Mouse (Mus musculus) hindbrain, embryonic 13.5 days (tissue): Measurements from ENCODE around the gene Pyroxd2. TPM values are rescaled to one million over a fixed set of nuclear protein-coding genes. Genes with fewer than 3 reads are reported as not detected.
"Not testable (repeated sequence)": the region's sequence is repeated elsewhere in the genome, so short reads cannot be mapped to it uniquely, and the experiment has no call there.

Experiments
- ATAC-seq: fragments of 200-750 bp; cut with Nextera tagmentation; 2 replicates; pipeline ENCODE4 v1.8.0; 2017; ENCODE audit warnings: moderate TSS enrichment; ENCODE audit not compliant: low FRiP score
- H3K27ac ChIP-seq: fragments of 300-500 bp; sonication (generic); 2 replicates; pipeline ENCODE4 v1.5.1; 2015; ENCODE audit warnings: inconsistent platforms, mild to moderate bottlenecking, moderate library complexity
- H3K27me3 ChIP-seq: fragments of 300-500 bp; sonication (generic); 2 replicates; pipeline ENCODE4 v1.6.1; 2015; ENCODE audit warnings: mild to moderate bottlenecking, inconsistent platforms
- H3K36me3 ChIP-seq: fragments of 300-500 bp; sonication (generic); 2 replicates; pipeline ENCODE4 v1.6.1; 2015; ENCODE audit warnings: mild to moderate bottlenecking, inconsistent platforms
- H3K4me1 ChIP-seq: fragments of 300-500 bp; sonication (generic); replicated peaks from 2 replicates; pipeline ENCODE4 v1.6.1; 2015; ENCODE audit warnings: inconsistent platforms
- H3K4me2 ChIP-seq: fragments of 300-500 bp; sonication (generic); 2 replicates; pipeline ENCODE4 v1.6.1; 2015; ENCODE audit warnings: inconsistent platforms, mild to moderate bottlenecking, moderate library complexity
- H3K4me3 ChIP-seq: fragments of 300-500 bp; sonication (generic); 2 replicates; pipeline ENCODE4 v1.5.1; 2015; ENCODE audit warnings: mild to moderate bottlenecking, inconsistent platforms
- H3K9ac ChIP-seq: fragments of 300-500 bp; sonication (generic); 2 replicates; pipeline ENCODE4 v1.6.1; 2015; ENCODE audit warnings: mild to moderate bottlenecking, inconsistent platforms
- H3K9me3 ChIP-seq: fragments of 300-500 bp; sonication (generic); 2 replicates; pipeline ENCODE4 v1.6.1; 2016; ENCODE audit warnings: inconsistent platforms
- WGBS: fragments of 180-500 bp; shearing (Covaris S2); methylation state at CpG from one replicate; pipeline ENCODE4 v1.1.7; 2015; 5-methylcytosine and 5-hydroxymethylcytosine counted together
- polyA plus RNA-seq: library from polyadenylated mRNA; unstranded; fragments of >200 nt; fragmentation: Nextera tagmentation; extraction: Ambion mirVana; gene quantifications from 2 replicates; pipeline ENCODE4 v1.2.1, GENCODE M21; 2015

The Pyroxd2 gene
- 1.7 and 2.2 TPM in 2 replicates for polyA plus RNA-seq

DNA sequence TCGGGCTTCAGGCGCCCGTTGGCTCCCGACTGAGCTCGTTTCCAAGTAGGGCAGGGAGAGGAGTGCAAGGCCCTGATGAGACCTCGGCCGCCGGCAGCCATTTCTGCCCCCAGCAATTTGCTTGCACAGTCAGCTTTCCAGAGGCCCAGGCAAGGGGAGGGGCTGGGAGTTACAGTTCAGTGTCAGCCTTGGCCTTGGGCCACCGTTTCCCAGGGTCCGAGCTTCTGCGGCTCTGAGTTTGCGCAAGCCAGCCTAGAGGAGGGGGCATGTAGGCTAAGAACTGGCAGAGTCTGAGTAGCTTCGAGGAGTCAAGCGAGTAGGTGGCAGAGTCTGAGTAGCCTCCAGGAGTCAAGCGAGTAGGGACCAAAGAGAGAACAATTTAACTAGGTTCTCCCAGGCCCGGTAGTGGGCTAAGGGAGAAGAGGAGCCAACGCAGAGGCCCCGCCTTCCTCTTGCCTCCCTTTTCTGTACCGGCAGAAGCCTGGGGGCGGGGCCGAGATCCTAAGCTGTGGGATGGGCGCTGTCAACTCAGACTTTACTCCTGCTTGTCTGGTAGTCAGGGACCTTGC is at the start of gene Pyroxd2:
Gene Pyroxd2 (minus strand): TSS at position 413 of the 569 bp plus-strand sequence.
- Histone ChIP-seq H3K9me3 (no peaks in the 10 kb centered on the region), H3K9ac (peak within 1 kb of the TSS; percentile 64), H3K36me3 (no peaks in the 10 kb centered on the region), H3K27me3 (no peaks in the 10 kb centered on the region; the same call in 1 of the 2 replicates), H3K4me2 (peak within 1 kb of the TSS; percentile 58), H3K4me1 (peaks cover 26% of the 10 kb centered on the region), H3K27ac (peak within 1 kb of the TSS; percentile 78), H3K4me3 (peak within 1 kb of the TSS; percentile 34)
- peak; percentile 81 for ATAC-seq
- 7% methylated on average over 22 of the region's 22 CpGs for WGBS

DNA sequence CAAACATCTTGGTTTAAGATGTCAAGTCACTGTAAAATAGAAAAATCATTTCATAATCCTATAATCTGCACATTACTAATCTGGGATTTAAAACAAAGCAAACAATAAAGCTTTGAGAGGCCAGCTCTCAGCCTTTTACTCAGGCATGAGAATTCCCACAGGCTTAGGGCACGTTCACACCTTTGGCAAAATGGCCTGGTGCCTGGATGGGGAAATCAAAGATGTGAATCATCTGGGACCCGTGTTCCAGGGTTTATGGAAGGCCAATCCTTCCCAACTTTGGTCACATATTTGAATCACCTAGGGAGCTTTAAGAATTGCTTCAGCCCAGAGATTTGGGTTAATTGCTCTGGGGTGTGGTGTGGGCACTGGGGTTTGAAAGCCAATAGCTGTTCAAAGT is 45.3 kb upstream of the Pyroxd2 start:
- ATAC-seq = no peak
- H3K4me3 ChIP-seq = no peak overlapping the region
- WGBS = 63% methylated on average over 2 of the region's 2 CpGs
- peaks cover 8% of the 10 kb centered on the region; the same call in 1 of the 2 replicates for H3K4me1 ChIP-seq
- H3K4me2 ChIP-seq = no peak overlapping the region
- no peak overlapping the region for H3K9ac ChIP-seq
- H3K27me3 ChIP-seq = 0 out of 2 replicates have a peak, but pooled peaks cover 7% of the 10 kb centered on the region
- no peaks in the 10 kb centered on the region for H3K36me3 ChIP-seq
- no peaks in the 10 kb centered on the region for H3K9me3 ChIP-seq
- H3K27ac ChIP-seq = no peak overlapping the region

DNA sequence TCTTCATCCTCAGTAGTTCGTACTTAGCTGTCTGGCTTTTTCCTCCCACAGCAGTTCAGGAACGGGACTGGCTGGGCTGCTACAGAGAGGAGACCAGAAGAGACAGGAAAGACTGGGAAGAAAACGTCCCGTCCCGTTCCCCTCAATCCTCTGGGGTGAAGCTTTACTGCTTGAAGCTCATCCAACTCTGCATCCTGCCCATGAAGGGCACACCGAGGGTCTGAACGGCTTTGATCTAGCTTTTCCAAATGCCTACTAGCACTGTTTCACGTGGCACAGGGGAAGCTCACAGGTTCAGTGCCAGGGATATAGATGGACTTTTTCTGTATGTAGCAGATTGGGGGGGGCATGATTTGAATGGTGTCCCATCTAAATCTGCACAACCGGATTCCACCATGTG is 43.2 kb upstream of the Pyroxd2 start:
- Histone ChIP-seq H3K9ac (peak overlapping the region; percentile 73; the same call in 1 of the 2 replicates), H3K4me2 (peak overlapping the region; percentile 94), H3K27me3 (0 out of 2 replicates have a peak, but pooled peaks cover 10% of the 10 kb centered on the region), H3K27ac (no peak overlapping the region), H3K4me1 (peaks cover 8% of the 10 kb centered on the region; the same call in 1 of the 2 replicates), H3K9me3 (no peaks in the 10 kb centered on the region), H3K4me3 (peak overlapping the region; percentile 45), H3K36me3 (no peaks in the 10 kb centered on the region)
- ATAC-seq = no peak
- 36% methylated on average over 9 of the region's 9 CpGs for WGBS

GRCm38 (mm10) chr19:42794914-42795613 is 42.5 kb upstream of the Pyroxd2 start:
- Histone ChIP-seq H3K9me3 (no peaks in the 10 kb centered on the region), H3K27me3 (0 out of 2 replicates have a peak, but pooled peaks cover 12% of the 10 kb centered on the region), H3K36me3 (no peaks in the 10 kb centered on the region), H3K9ac (peak overlapping the region; percentile 73), H3K4me2 (peak overlapping the region; percentile 94), H3K4me3 (peak overlapping the region; percentile 45), H3K27ac (no peak overlapping the region), H3K4me1 (peaks cover 8% of the 10 kb centered on the region; the same call in 1 of the 2 replicates)
- ATAC-seq = peak; percentile 90
- 2% methylated on average over 31 of the region's 31 CpGs for WGBS

DNA sequence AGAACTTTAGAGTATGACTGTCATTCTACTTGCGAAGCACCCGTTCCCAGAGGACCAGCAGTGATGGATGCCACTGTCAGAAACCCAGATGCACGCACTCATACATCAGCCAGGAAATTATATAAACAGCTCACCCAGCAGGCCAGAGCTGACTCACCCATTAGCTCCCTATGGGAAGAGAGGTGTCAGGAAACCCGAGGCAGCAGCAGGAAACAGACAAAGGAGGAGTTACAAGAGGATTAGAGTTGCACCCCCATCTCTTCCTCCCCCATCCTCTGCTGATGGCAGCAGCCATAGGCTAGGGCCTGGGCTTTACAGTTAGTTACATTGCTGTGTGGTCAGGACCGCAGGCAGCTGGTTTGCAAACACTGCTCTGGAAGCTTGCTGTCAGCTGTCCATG is 35.7 kb upstream of the Pyroxd2 start:
- Histone ChIP-seq H3K4me3 (no peak overlapping the region), H3K9me3 (no peaks in the 10 kb centered on the region), H3K4me2 (no peak overlapping the region), H3K9ac (no peak overlapping the region), H3K27ac (no peak overlapping the region), H3K27me3 (peaks cover 20% of the 10 kb centered on the region), H3K36me3 (no peaks in the 10 kb centered on the region), H3K4me1 (peaks cover 24% of the 10 kb centered on the region)
- no peak for ATAC-seq
- 52% methylated on average over 5 of the region's 5 CpGs for WGBS

- 32% methylated on average over 8 of the region's 8 CpGs for WGBS
- Histone ChIP-seq H3K27ac (peak overlapping the region; percentile 36; the same call in 1 of the 2 replicates), H3K4me2 (peak overlapping the region; percentile 9; the same call in 1 of the 2 replicates), H3K9ac (no peak overlapping the region), H3K9me3 (no peaks in the 10 kb centered on the region), H3K4me3 (no peak overlapping the region), H3K4me1 (peaks cover 24% of the 10 kb centered on the region), H3K36me3 (no peaks in the 10 kb centered on the region), H3K27me3 (peaks cover 16% of the 10 kb centered on the region)
- ATAC-seq = no peak
Measured at GRCm38 (mm10) chr19:42785562-42786220, 33.1 kb upstream of the Pyroxd2 start.

- Histone ChIP-seq H3K27me3 (peaks cover 15% of the 10 kb centered on the region), H3K4me2 (no peak overlapping the region), H3K4me3 (no peak overlapping the region), H3K9ac (no peak overlapping the region), H3K27ac (peak overlapping the region; percentile 36), H3K9me3 (no peaks in the 10 kb centered on the region), H3K4me1 (peaks cover 25% of the 10 kb centered on the region), H3K36me3 (no peaks in the 10 kb centered on the region)
- 26% methylated on average over 2 of the region's 2 CpGs for WGBS
- no peak for ATAC-seq
Measured at GRCm38 (mm10) chr19:42785129-42785528, 32.6 kb upstream of the Pyroxd2 start.

- H3K27ac ChIP-seq = peak overlapping the region; percentile 91
- H3K4me2 ChIP-seq = peak overlapping the region; percentile 59
- H3K4me1 ChIP-seq = peaks cover 11% of the 10 kb centered on the region
- H3K36me3 ChIP-seq, ATAC-seq, H3K27me3 ChIP-seq, H3K9me3 ChIP-seq: not testable (repeated sequence)
- H3K4me3 ChIP-seq = peak overlapping the region; percentile 61
- WGBS = 57% methylated on average over 7 of the region's 7 CpGs
- peak overlapping the region; percentile 74 for H3K9ac ChIP-seq
Measured at GRCm38 (mm10) chr19:42780156-42780538, 27.6 kb upstream of the Pyroxd2 start.

- Histone ChIP-seq H3K36me3 (peaks cover 3% of the 10 kb centered on the region; the same call in 1 of the 2 replicates), H3K4me3 (peak within 1 kb of the TSS; percentile 61), H3K9ac (peak within 1 kb of the TSS; percentile 74), H3K4me1 (peaks cover 9% of the 10 kb centered on the region), H3K27ac (peak within 1 kb of the TSS; percentile 91), H3K4me2 (peak within 1 kb of the TSS; percentile 59), H3K9me3 (no peaks in the 10 kb centered on the region), H3K27me3 (no peaks in the 10 kb centered on the region)
- peak; percentile 98 for ATAC-seq
- WGBS = under 1% methylated on average over 43 of the region's 43 CpGs
Measured at GRCm38 (mm10) chr19:42779531-42780155, 27.1 kb upstream of the Pyroxd2 start, which contains the start of gene Hps1. Gene Hps1 (minus strand): TSS chr19:42779978.

- no peak overlapping the region for H3K9ac ChIP-seq
- no peaks in the 10 kb centered on the region for H3K27me3 ChIP-seq
- H3K27ac ChIP-seq = no peak overlapping the region
- H3K36me3 ChIP-seq = peaks cover 3% of the 10 kb centered on the region; the same call in 1 of the 2 replicates
- no peak overlapping the region for H3K4me2 ChIP-seq
- no peaks in the 10 kb centered on the region for H3K9me3 ChIP-seq
- H3K4me3 ChIP-seq = no peak overlapping the region
- WGBS = 86% methylated on average over 5 of the region's 5 CpGs
- ATAC-seq = no peak
- H3K4me1 ChIP-seq = peaks cover 9% of the 10 kb centered on the region
Measured at GRCm38 (mm10) chr19:42777801-42778200, 25.2 kb upstream of the Pyroxd2 start.

DNA sequence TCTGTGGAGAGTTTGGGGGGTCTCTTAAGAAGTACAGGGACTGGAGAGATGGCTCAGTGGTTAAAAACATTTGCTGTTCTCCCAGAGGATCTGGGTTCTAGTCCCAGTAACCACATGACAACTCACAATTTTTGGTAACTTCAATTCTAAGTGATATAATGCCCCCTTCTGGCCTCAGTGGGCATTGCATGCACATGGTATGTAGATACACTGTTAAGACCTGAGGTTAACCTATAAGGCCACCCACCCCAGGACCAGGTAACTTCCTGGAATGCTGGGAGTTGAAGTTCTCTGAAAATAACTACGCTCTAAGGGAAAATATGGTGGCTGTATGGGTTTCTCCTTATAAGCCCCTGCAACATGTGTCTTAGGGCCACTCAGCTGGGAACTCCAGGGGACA is 24.2 kb upstream of the Pyroxd2 start:
- no peak overlapping the region for H3K9ac ChIP-seq
- WGBS = 95% methylated on average over 1 of the region's 1 CpGs
- no peaks in the 10 kb centered on the region for H3K9me3 ChIP-seq
- no peak overlapping the region for H3K4me3 ChIP-seq
- H3K4me1 ChIP-seq = peaks cover 9% of the 10 kb centered on the region
- no peak overlapping the region for H3K4me2 ChIP-seq
- peaks cover 3% of the 10 kb centered on the region; the same call in 1 of the 2 replicates for H3K36me3 ChIP-seq
- ATAC-seq = no peak
- no peaks in the 10 kb centered on the region for H3K27me3 ChIP-seq
- no peak overlapping the region for H3K27ac ChIP-seq
